Mouse (Mus musculus): ENCODE data around the gene Phlda1. TPM values are rescaled to one million over a fixed set of nuclear protein-coding genes. Genes with fewer than 3 reads are reported as not detected.

Gene Phlda1
- polyA plus RNA-seq, 1 experiment, result 0.31 TPM

- Histone ChIP-seq H3K4me1 (ENCODE audit: control insufficient read depth) (peaks cover 4% of the 10 kb centered on the region), H3K4me3 (replicated peaks) (no peak overlapping the region), H3K9me3 (ENCODE audit: control insufficient read depth, low read length) (no peaks in the 10 kb centered on the region), H3K27me3 (ENCODE audit: control insufficient read depth) (peaks cover 24% of the 10 kb centered on the region), H3K36me3 (ENCODE audit: control insufficient read depth) (no peaks in the 10 kb centered on the region)
- TF ChIP-seq TAL1 (IDR thresholded peaks at IDR 0.05; ENCODE audit: low read length) (no peak), GATA1 (IDR thresholded peaks at IDR 0.05; ENCODE audit: low read length) (no peak)
Observed at GRCm38 (mm10) chr10:111518350-111518749, 12.3 kb downstream of the Phlda1 start.

- H3K4me3 ChIP-seq (replicated peaks), result no peak overlapping the region
Observed at GRCm38 (mm10) chr10:111519620-111520370, 13.7 kb downstream of the Phlda1 start.

GRCm38 (mm10) chr10:111520621-111521020 lies 14.5 kb downstream of the Phlda1 start:
- Histone ChIP-seq H3K9me3 (ENCODE audit: control insufficient read depth, low read length) (no peaks in the 10 kb centered on the region), H3K4me3 (replicated peaks) (no peak overlapping the region), H3K27me3 (ENCODE audit: control insufficient read depth) (peaks cover 17% of the 10 kb centered on the region), H3K4me1 (ENCODE audit: control insufficient read depth) (peaks cover 1% of the 10 kb centered on the region), H3K36me3 (ENCODE audit: control insufficient read depth) (no peaks in the 10 kb centered on the region)
- no peak for TF ChIP-seq TAL1 (IDR thresholded peaks at IDR 0.05; ENCODE audit: low read length)
- no peak for TF ChIP-seq GATA1 (IDR thresholded peaks at IDR 0.05; ENCODE audit: low read length)

More at GRCm38 (mm10) chr10:111519620-111520370, 13.7 kb downstream of the Phlda1 start:
- Histone ChIP-seq H3K4me1 (ENCODE audit: control insufficient read depth) (peaks cover 4% of the 10 kb centered on the region), H3K9me3 (ENCODE audit: control insufficient read depth, low read length) (no peaks in the 10 kb centered on the region), H3K36me3 (ENCODE audit: control insufficient read depth) (no peaks in the 10 kb centered on the region), H3K27me3 (ENCODE audit: control insufficient read depth) (peaks cover 21% of the 10 kb centered on the region)
- TF ChIP-seq TAL1 (IDR thresholded peaks at IDR 0.05; ENCODE audit: low read length) (no peak), GATA1 (IDR thresholded peaks at IDR 0.05; ENCODE audit: low read length) (no peak)

GRCm38 (mm10) chr10:111521636-111522035 lies 15.6 kb downstream of the Phlda1 start:
- no peaks in the 10 kb centered on the region for H3K9me3 ChIP-seq (ENCODE audit: control insufficient read depth, low read length)
- H3K27me3 ChIP-seq (ENCODE audit: control insufficient read depth), result peaks cover 11% of the 10 kb centered on the region
- H3K4me3 ChIP-seq (replicated peaks), result no peak overlapping the region
- no peaks in the 10 kb centered on the region for H3K4me1 ChIP-seq (ENCODE audit: control insufficient read depth)
- no peaks in the 10 kb centered on the region for H3K36me3 ChIP-seq (ENCODE audit: control insufficient read depth)
- TF ChIP-seq TAL1 (IDR thresholded peaks at IDR 0.05; ENCODE audit: low read length) (no peak), GATA1 (IDR thresholded peaks at IDR 0.05; ENCODE audit: low read length) (no peak)

- no peak for TF ChIP-seq TAL1 (IDR thresholded peaks at IDR 0.05; ENCODE audit: low read length)
- TF ChIP-seq GATA1 (IDR thresholded peaks at IDR 0.05; ENCODE audit: low read length), result no peak
- peaks cover 11% of the 10 kb centered on the region for H3K27me3 ChIP-seq (ENCODE audit: control insufficient read depth)
- no peak overlapping the region for H3K4me3 ChIP-seq (replicated peaks)
- no peaks in the 10 kb centered on the region for H3K36me3 ChIP-seq (ENCODE audit: control insufficient read depth)
- H3K4me1 ChIP-seq (ENCODE audit: control insufficient read depth), result no peaks in the 10 kb centered on the region
- H3K9me3 ChIP-seq (ENCODE audit: control insufficient read depth, low read length), result no peaks in the 10 kb centered on the region
Observed at GRCm38 (mm10) chr10:111522230-111522629, 16.1 kb downstream of the Phlda1 start.

- peaks cover 11% of the 10 kb centered on the region for H3K27me3 ChIP-seq (ENCODE audit: control insufficient read depth)
- no peaks in the 10 kb centered on the region for H3K4me1 ChIP-seq (ENCODE audit: control insufficient read depth)
- TF ChIP-seq TAL1 (IDR thresholded peaks at IDR 0.05; ENCODE audit: low read length) (no peak), GATA1 (IDR thresholded peaks at IDR 0.05; ENCODE audit: low read length) (no peak)
- no peaks in the 10 kb centered on the region for H3K36me3 ChIP-seq (ENCODE audit: control insufficient read depth)
- H3K9me3 ChIP-seq (ENCODE audit: control insufficient read depth, low read length), result no peaks in the 10 kb centered on the region
- H3K4me3 ChIP-seq (replicated peaks), result no peak overlapping the region
Observed at GRCm38 (mm10) chr10:111523894-111524293, 17.8 kb downstream of the Phlda1 start.

GRCm38 (mm10) chr10:111527057-111527456 lies 21.0 kb downstream of the Phlda1 start:
- TF ChIP-seq TAL1 (IDR thresholded peaks at IDR 0.05; ENCODE audit: low read length) (no peak), GATA1 (IDR thresholded peaks at IDR 0.05; ENCODE audit: low read length) (no peak)
- Histone ChIP-seq H3K4me3 (replicated peaks) (no peak overlapping the region), H3K4me1 (ENCODE audit: control insufficient read depth) (no peaks in the 10 kb centered on the region), H3K27me3 (ENCODE audit: control insufficient read depth) (no peaks in the 10 kb centered on the region), H3K36me3 (ENCODE audit: control insufficient read depth) (no peaks in the 10 kb centered on the region), H3K9me3 (ENCODE audit: control insufficient read depth, low read length) (no peaks in the 10 kb centered on the region)

- no peaks in the 10 kb centered on the region for H3K27me3 ChIP-seq (ENCODE audit: control insufficient read depth)
- no peaks in the 10 kb centered on the region for H3K36me3 ChIP-seq (ENCODE audit: control insufficient read depth)
- H3K4me1 ChIP-seq (ENCODE audit: control insufficient read depth), result no peaks in the 10 kb centered on the region
- TF ChIP-seq GATA1 (IDR thresholded peaks at IDR 0.05; ENCODE audit: low read length), result no peak
- TF ChIP-seq TAL1 (IDR thresholded peaks at IDR 0.05; ENCODE audit: low read length), result no peak
- no peak overlapping the region for H3K4me3 ChIP-seq (replicated peaks)
- H3K9me3 ChIP-seq (ENCODE audit: control insufficient read depth, low read length), result no peaks in the 10 kb centered on the region
Observed at GRCm38 (mm10) chr10:111527613-111528012, 21.5 kb downstream of the Phlda1 start.

GRCm38 (mm10) chr10:111528283-111528682 lies 22.2 kb downstream of the Phlda1 start:
- no peak overlapping the region for H3K4me3 ChIP-seq (replicated peaks)
- TF ChIP-seq GATA1 (IDR thresholded peaks at IDR 0.05; ENCODE audit: low read length), result no peak
- no peaks in the 10 kb centered on the region for H3K36me3 ChIP-seq (ENCODE audit: control insufficient read depth)
- H3K27me3 ChIP-seq (ENCODE audit: control insufficient read depth), result no peaks in the 10 kb centered on the region
- no peaks in the 10 kb centered on the region for H3K9me3 ChIP-seq (ENCODE audit: control insufficient read depth, low read length)
- no peaks in the 10 kb centered on the region for H3K4me1 ChIP-seq (ENCODE audit: control insufficient read depth)

Data from erythroblast, embryonic 14.5 days (primary cell).